Mouse (Mus musculus) adrenal gland, adult 8-10 months (tissue): Measurements from ENCODE around the gene Srsf2. TPM values are rescaled to one million over a fixed set of nuclear protein-coding genes. Genes with fewer than 3 reads are reported as not detected.
"Not testable (repeated sequence)": the region's sequence is repeated elsewhere in the genome, so short reads cannot be mapped to it uniquely, and the experiment has no call there.

Source experiments
- DNase-seq: peaks from one replicate; pipeline ENCODE4 v3.0.0; 2022
- total RNA-seq, 4 experiments: library from RNA; stranded (reverse); gene quantifications; 2 replicates each; pipeline ENCODE4 v1.2.4; 2022

Gene Srsf2
- total RNA-seq, 4 experiments from 2014 or later = 183 to 287 (median 255) TPM

DNA sequence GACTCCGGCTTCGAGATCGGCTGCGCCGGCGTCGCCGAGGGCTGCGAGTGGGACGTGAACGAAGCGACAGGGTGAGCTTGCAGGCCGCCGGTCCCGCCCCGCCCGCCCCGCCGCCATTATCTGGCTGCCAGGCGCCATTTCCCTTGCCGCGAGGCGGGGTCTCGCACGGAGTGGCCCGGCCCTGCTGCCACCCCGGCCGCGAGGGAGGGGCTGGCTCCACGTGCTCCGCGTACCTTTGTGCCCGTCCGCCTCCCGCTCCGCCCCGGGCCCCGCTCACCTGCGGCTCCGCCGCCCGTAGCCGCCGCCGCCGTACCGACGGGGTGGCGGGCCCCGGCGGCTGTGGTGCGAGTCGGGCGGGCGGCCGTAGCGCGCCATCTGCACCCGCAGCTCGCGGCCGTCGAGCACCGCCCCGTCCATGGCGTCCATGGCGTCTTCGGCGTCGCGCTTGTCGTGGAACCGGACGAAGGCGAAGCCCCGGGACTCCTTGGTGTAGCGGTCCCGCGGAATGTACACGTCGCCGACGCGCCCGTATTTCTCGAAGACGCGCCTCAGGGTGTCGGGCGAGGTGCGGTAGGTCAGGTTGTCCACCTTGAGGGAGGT lies 503 bp downstream of the Srsf2 start, which contains the start of gene Mfsd11:
TSS of gene Mfsd11 (plus strand) at position 150 of the 600 bp plus-strand sequence.
- peak; percentile 73 for DNase-seq

DNA sequence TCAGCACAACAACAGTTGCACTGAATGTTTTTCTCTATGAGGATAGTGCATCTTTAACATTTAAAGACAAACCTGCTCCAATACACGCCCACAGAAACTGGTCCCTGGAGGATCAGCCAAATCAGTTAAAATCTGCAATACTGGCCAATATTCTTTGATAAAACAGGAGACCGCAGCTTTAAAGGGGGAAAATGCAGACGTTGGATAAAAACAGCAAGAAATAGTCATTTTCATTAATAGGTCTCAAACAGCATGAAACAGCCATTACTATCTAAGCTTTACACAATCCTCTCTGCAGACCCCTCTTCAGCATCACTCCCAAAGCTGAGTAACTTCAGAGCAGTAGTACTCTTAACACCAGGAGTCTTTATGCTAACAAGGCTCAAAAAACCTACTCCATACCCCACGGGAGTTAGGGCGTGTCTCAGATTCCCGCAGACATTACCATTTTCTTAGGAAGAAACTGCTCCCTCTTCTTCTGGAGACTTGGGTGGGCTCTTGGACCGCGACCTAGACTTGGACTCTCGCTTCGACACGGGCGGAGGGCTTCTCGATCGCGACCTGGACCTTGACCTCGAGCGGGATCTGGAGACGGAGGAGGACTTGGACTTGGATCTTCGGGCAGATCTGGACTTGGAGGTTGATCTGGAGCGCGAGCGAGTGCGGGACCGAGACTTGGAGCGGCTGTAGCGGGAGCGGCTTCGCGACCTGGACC lies 1.2 kb downstream of the Srsf2 start:
- peak; percentile 49 for DNase-seq

DNA sequence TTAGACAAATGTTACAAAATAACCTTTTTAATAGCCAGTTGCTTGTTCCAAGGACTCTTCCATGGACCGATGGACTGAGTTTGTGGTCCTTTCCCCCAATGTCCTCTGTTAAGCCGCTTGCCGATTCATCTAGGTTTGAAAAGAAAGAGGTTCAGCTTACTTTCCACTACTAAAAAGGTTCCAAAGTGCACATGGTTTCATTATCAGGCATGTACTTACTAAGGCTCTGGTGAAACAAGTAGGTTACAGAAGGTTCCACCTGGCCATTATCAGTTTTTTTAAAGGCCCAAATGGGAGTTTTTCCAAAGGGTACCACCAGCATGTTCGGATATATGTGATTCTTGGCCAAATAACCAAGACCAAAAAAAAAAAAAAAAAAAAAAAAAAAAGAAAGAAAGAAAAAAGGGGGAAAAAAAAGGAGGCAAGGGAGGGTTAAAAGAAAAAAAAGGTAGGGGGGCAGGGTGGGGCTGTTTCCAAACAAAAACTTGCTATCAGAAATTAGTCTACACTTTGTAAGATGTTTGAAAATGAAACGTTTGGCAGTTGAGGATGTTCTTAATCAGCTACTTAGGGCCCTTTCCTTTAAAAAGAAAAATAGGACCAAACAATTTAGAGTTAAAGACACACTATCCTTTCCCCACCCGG lies 1.9 kb downstream of the Srsf2 start:
- no peak for DNase-seq

DNA sequence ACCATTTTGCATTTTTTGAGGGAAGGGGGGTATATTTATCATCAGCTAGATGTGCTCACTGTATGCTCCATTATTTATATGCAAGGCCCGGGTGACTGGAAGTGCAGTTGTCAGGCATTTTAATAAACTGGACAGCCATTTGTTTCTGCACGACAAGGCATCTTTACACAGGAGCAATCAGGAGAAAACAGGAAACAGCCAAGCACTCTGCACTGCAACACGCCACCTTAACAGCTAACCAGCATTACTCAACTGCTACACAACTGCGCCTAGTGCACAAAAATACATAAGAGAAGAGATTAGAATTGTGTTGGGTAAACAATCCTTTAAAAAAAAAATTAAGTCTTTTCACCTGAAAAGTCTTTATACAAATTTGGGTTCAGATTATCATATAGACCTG lies 2.8 kb downstream of the Srsf2 start:
- no peak for DNase-seq

DNA sequence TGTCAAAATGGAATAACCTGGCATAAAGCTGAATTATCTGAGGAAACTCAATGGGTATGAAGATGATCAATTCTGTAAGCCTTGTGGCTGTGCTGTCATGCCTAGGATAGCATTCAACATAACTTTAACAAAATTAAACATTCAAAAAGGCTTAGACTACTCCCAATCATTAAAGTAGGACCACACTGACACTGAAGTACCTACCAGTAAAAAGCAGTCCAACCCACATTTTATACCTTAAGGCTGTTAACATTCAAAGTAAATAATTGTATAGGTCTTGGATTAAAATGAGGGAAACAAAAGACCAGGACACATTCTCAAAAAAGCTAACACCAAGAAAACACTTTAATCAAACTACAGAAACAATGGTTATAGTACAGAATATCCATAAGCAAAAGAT lies 3.3 kb downstream of the Srsf2 start:
- no peak for DNase-seq

DNA sequence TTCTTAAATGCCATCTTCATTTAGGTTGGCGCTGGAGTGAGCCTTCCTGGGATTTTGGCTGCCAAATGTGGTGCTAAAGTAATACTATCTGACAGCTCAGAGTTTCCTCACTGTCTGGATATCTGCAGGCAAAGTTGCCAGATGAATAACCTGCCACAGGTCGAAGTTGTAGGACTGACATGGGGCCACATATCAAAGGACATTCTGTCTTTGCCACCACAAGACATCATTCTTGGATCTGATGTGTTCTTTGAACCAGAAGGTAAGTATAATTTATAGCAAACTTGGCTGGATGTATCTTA lies 4.1 kb downstream of the Srsf2 start:
- not testable (repeated sequence) for DNase-seq

DNA sequence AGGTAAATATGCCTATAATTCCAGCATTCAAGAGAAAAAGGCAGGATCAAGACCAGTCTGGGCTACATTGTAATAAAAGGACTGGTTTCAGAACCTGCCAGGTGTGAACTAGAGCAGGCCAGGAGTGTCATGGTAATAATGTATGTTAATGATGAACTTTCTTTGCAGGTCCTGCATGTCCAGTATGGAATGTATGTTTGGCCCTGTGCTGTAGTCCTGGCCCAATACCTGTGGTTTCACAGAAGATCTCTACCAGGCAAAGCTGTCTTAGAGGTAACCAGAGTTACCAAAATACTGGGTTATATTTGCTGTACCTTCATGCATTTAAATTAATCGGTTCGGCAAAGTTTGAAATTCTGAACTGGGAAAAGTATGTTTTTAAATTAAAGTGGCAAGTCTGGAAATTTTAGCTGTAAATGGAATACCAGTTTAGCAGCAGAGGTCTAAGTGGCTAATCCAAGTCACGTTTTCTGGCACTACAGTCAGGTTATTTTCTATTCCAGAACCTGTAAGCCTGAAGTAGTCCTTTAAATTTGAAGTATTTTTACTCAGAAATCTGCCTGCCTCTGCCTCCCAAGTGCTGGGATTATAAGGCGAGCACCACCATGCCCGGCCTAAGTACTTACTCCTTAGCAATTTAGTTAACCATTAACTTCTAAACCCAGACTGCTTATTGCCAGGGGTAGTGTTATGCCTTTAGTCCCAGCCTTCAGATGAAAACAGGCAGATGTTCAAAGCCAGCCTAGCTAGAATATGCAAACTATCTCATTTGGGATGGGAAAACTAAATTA lies 4.6 kb downstream of the Srsf2 start:
- DNase-seq = no peak

DNA sequence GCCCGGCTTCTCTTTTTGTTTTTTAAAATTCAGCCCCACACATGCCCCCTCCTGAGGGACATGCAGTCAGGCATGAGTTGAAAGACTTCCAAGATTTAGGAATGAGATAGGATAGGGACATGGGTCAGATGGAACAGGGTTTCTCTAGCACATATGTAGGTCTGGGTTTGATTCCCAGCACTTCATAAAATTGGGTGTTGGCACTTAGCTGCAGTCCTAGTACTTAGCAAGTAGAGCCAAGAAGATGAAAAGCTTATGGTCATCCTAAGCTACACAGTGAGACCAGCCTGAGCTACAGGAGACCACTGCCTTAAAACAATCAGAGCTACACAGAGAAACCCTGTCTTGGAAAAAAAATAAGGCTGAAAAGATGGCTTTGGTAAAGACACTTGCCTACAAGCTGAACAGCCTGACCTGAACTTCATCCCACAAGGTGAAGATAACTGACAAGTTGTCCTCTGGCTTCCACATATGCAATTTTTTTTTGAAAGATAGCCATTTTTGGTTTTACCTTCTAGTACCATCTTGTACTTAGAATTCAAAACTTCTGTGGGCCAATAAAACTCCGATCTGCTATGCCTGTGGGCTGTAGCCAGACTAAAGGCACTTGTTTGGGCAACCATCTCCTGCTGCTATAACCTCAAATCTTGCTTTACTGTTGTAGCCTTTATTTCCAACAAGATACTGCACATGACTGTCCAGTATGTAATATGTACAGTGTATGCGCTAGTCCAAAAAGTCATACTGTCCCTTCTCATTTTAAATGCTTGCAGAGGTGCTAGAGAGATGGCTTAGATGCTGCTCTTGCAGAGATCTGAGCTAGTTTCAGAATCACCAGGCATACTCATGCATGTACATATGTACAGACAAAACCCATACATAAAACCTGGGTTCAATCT lies 5.5 kb downstream of the Srsf2 start:
- no peak for DNase-seq

DNA sequence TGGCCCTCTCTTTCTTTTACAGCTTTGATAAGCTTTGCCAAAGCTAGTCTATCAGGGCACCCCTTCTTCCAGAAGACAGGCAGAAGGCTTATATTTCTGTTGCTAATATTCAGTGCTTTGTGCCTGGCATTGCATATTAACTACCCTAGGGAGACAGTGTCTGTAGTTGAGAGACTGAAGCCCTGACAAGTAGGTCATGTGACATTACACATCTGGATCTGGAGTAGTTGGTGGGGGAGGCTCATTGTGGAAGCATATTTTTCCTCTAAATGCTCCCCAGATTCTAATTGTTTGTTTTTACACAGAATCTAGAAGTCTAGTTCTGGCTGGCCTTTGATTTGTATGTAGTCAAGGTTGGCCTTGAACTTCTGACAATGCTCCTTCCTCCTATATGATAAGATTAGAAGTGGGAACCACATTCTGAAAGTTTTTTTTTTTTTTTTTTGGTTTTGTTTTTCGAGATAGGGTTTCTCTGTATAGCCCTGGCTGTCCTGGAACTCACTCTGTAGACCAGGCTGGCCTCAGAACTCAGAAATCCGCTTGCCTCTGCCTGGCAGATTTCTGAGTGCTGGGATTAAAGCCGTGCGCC lies 6.2 kb downstream of the Srsf2 start:
- no peak for DNase-seq

DNA sequence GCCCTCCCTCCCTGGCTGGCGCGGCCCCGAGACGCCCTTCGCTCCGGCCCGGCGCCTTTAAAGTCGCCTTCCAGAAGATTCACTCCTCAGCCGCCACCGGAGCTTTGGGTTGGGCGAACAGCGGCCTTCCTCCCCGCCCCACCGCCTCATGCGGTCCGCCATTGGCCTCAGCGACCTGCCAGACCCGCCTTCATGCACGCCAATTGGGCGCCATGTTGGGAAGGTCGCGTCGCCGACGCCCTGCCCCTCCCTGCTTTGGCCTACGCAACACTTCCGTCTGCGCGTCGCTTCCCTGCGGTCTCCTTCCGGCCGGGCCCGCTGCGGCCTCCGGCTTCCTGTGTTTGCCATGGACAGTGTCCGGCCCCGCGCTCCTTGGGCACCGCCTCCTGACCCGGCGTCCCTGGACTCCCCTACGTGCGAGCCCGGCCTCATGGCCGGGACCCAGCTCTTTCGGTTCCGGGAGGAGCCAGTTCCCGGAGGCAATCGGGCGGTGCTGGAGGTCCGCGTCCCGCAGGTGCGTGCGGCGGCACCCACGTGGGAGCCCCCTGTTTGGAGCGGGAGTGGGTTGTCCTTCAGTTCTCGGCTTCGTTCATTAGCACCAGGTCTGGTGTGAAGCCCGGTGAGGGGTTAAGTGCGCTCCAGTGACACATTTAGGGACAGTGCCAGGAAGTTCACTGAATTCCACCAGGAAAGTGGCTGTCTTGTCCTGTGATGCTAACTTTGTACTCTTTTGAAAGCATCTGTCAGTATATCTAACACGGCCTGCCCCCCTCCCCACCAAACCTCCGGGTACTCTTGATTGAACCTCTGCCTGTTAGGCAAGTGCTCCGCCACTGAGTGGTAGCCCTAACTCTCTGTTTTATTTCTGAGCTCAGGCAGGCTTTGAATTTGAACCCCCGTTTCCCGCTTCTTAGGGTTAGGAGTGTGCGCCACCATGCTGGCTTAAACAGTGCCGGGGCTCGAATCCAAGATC lies 9.3 kb downstream of the Srsf2 start, which contains the start of the genes Mettl23 and Jmjd6:
TSS of gene Mettl23 (plus strand) at position 18 of the 973 bp plus-strand sequence.
TSS of gene Jmjd6 (minus strand) at position 189 of the 973 bp plus-strand sequence.
- DNase-seq = peak; percentile 98

DNA sequence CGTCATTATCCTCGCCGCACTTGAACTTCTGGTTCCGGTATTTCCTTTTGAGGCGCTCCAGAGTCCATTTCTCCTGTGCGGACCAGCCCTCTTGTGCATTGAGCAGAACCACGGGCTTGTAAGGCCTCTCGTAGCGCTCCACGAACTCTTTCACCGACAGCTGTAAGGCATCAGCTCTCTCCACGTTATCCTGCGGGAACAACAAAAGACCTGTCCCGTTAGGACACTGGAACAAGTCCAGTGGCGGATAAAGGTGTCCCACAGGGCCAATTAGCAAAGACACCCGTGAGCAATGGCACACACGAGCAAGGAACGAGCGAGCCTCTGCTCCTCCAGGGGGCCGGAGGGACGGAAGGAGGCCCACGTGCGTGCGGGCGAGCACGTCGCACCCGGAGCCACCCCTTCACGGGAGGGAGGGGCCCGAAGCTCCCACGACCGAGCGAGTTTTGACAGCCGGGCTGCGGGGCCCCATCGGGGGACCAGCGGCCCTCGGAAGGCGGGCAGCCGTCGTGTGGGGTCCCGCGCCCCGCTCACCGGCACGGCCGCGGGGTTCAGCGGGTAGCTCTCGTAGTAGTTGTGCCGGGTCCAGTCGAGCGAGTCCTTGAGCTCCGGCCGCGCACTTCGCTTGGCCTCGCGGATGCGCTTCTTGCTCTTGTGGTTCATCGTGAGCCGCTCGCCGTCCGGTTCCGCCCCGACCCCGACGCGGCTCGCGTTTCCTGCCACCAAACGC lies 10.2 kb downstream of the Srsf2 start:
- peak; percentile 67 for DNase-seq

DNA sequence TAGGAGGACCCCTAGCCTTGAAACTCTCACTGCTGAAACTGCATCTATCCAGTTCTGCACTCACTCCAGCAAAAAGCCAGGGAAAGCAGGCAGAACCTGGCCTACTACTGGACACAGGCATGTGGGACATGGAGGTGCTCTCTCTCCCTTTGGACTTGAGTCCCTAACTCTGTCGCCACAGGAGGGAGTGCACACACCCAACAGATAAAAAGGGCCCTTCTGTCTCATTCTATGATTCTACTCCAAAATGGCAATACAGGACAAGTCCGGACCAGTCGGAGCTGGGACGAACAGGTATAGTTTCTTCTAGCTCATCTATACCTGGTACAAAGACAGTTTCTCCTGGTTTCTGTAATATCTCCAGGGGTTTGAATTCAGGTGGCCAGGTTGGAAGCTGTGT lies 12.1 kb downstream of the Srsf2 start:
- no peak for DNase-seq

DNA sequence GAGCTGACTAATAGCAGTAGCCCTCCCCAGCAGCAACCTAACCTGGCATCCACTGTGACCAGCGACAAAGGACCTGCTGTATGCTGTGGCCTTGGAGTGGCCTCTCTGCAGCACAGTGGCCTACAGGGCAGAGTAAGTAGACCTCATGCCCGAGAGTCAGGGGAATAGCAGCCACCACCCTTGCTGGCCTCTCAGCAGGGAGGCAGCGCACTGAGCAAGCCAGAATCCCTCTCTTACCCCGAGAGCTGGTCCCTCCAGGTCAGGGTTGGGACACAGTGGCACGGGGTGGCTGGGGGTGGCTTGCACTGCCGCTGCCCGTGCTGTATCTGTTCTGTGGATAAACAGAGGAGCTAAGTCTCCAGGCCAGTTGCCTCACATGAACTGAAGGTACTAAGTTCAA lies 13.3 kb downstream of the Srsf2 start:
- no peak for DNase-seq

DNA sequence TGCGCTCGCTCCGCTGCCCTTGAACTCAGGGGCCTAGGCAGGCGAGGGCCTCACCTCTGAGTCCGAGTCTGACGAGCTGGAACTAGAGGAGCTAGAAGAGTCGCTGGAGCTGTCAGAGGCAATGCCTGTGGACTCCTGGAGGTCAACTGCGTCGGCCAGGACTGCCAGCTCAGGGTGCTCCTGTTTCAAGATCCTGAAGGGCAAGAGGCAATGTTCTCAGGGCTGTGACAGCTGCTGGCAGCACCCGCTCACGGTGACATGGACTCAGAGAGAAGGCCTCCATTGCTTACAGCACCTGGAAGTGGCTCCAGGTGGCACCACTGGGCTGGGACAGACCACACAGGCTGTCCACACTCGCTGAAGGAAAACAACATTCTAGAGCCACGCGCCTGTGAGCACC lies 14.0 kb downstream of the Srsf2 start:
- no peak for DNase-seq

DNA sequence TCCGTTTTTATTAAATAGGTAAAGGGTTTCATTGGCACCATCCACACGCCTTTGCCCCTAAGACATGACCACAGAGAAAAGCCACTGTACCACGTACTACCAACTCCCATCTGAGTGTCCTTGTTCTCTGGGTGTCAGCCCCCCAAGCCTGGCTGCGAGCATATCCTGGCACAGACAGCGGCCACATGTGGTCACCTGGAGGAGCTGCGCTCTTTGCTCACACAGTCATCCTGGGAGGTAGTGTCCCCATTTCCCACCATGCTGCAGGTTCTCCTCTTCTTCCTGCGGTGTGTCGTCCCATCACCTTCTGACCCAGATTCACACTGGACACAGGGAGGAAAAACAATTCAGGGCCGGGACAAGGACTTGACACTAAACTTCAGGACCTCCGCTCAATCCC lies 15.5 kb downstream of the Srsf2 start:
- no peak for DNase-seq

DNA sequence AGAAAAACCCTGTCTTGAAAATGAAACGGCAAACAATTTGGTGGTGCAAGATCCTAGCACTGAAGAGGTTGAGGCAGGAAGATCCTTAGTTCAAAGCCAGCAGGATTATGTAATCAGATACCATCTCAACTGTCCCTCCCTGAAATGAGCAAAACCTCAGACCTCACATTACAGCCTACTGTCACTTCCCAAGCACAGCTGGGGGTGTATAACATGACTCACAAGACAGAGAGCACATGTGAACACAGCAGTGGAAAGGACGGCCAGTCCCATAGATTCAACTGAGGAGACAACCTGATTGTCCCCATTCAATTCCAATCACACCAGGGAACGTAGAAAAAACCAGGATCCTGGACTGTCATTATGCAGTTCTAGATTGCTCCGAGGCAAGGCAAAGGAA lies 16.6 kb downstream of the Srsf2 start:
- DNase-seq = no peak

DNA sequence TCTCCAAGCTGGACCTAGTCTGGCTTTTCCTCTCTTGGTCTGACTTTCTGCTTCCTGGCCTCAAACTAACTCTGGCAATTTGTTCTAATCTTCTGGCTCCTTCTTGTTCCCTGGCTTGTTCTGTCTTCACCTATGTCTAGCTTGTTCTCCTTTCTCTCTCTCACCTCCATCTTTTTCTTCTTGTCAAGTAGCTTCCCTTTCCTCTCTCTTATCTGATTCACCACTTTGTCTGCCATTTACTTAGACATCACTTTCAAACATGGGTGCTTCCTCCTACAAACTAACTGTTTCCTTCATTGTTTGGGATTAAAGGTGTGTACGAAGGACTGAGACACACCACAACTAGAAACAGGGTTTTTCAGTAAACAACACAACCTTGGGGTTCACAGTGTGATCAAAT lies 17.9 kb downstream of the Srsf2 start:
- no peak for DNase-seq

DNA sequence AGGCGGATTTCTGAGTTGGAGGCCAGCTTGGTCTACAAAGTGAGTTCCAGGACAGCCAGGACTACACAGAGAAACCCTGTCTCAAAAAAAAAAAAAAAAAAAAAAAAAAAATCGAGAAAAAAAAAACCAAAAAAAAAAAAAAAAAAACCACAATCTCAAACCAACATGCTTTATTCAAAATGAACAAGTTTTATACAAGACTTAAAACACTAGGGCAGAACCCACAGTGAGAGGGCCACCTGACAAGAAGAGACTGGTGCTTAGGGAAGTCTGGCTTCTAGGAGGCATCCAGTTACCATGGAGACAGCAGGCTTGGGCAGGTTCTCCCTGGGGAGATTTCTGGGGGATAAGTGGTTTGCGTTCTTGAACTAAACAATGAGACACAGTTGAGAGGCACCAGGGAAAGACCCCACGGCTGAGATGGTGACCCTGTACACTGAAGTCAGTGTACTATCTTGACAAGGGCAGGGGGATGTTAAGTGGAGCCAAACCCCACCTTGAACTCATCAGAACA lies 20.7 kb downstream of the Srsf2 start:
- DNase-seq = no peak

DNA sequence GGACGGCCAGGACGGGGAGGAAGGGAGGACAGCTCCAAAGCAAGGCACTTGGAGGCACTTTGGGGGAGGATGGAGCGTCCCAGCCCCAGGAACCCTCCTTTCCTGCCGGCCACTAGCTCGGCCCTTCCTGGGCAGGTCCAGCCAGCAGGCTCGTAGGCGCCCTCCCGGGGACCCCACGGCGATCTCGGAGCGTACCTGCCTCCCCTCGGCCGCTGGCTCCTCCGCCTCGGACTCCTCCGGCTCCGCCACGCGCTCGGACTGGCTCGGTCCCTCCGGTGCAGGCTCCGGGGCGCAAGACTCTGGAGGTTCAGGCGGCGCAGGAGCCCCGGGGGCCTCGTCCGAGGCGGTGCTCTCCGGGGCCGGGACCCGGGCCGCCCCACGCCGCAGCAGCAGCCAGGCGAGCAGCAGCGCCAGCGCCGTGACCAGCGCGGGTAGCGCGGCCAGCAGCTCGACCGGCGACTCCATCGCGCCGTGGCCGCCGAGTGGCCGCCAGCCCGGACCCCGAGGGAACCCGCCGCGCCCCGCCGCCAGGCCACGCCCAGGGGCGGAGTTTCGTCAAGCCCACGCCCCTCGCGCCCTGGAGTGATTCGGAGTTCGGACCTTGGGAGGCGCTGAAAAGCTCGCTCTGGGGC lies 25.2 kb downstream of the Srsf2 start, which contains the start of gene Mxra7:
TSS of gene Mxra7 (minus strand) at position 513 of the 632 bp plus-strand sequence.
- peak; percentile 75 for DNase-seq
